Mouse (Mus musculus): Measurements from ENCODE around the gene Cdc34. TPM values are rescaled to one million over a fixed set of nuclear protein-coding genes. Genes with fewer than 3 reads are reported as not detected.

Cdc34 gene
- polyA plus RNA-seq, 1 experiment = 110 TPM

GRCm38 (mm10) chr10:79654946-79655395 is 27.0 kb upstream of the Cdc34 start:
- H3K27ac ChIP-seq (ENCODE audit: insufficient read depth, low read length) = peak overlapping the region; percentile 68
- H3K4me3 ChIP-seq (ENCODE audit: insufficient read depth, low read length) = no peak overlapping the region
- peaks cover 4% of the 10 kb centered on the region for H3K4me1 ChIP-seq (ENCODE audit: control insufficient read depth, insufficient read depth, low read length)
- TF ChIP-seq POLR2A (IDR thresholded peaks at IDR 0.05; ENCODE audit: extremely low read depth, insufficient read depth, low read length) (no peak), CTCF (IDR thresholded peaks at IDR 0.05; ENCODE audit: extremely low read depth, insufficient read depth, low read length) (no peak)

GRCm38 (mm10) chr10:79658829-79659228 is 23.2 kb upstream of the Cdc34 start:
- H3K4me3 ChIP-seq (ENCODE audit: insufficient read depth, low read length) = no peak overlapping the region
- peaks cover 4% of the 10 kb centered on the region for H3K4me1 ChIP-seq (ENCODE audit: control insufficient read depth, insufficient read depth, low read length)
- H3K27ac ChIP-seq (ENCODE audit: insufficient read depth, low read length) = no peak overlapping the region
- TF ChIP-seq CTCF (IDR thresholded peaks at IDR 0.05; ENCODE audit: extremely low read depth, insufficient read depth, low read length) = no peak
- no peak for TF ChIP-seq POLR2A (IDR thresholded peaks at IDR 0.05; ENCODE audit: extremely low read depth, insufficient read depth, low read length)

GRCm38 (mm10) chr10:79660298-79660697 is 21.7 kb upstream of the Cdc34 start:
- TF ChIP-seq POLR2A (IDR thresholded peaks at IDR 0.05; ENCODE audit: extremely low read depth, insufficient read depth, low read length) (no peak), CTCF (IDR thresholded peaks at IDR 0.05; ENCODE audit: extremely low read depth, insufficient read depth, low read length) (no peak)
- Histone ChIP-seq H3K4me1 (ENCODE audit: control insufficient read depth, insufficient read depth, low read length) (peaks cover 3% of the 10 kb centered on the region; the same call in 1 of the 2 replicates), H3K4me3 (ENCODE audit: insufficient read depth, low read length) (no peak overlapping the region), H3K27ac (ENCODE audit: insufficient read depth, low read length) (no peak overlapping the region)

GRCm38 (mm10) chr10:79661861-79662260 is 20.1 kb upstream of the Cdc34 start:
- no peak overlapping the region for H3K4me3 ChIP-seq (ENCODE audit: insufficient read depth, low read length)
- H3K4me1 ChIP-seq (ENCODE audit: control insufficient read depth, insufficient read depth, low read length) = no peaks in the 10 kb centered on the region
- TF ChIP-seq POLR2A (IDR thresholded peaks at IDR 0.05; ENCODE audit: extremely low read depth, insufficient read depth, low read length) (no peak), CTCF (IDR thresholded peaks at IDR 0.05; ENCODE audit: extremely low read depth, insufficient read depth, low read length) (no peak)
- no peak overlapping the region for H3K27ac ChIP-seq (ENCODE audit: insufficient read depth, low read length)

- Histone ChIP-seq H3K27ac (ENCODE audit: insufficient read depth, low read length) (no peak within 1 kb of the TSS), H3K4me3 (ENCODE audit: insufficient read depth, low read length) (no peak within 1 kb of the TSS), H3K4me1 (ENCODE audit: control insufficient read depth, insufficient read depth, low read length) (0 out of 2 replicates have a peak, but pooled peaks cover 2% of the 10 kb centered on the region)
- TF ChIP-seq CTCF (IDR thresholded peaks at IDR 0.05; ENCODE audit: extremely low read depth, insufficient read depth, low read length) (peak; percentile 75), POLR2A (IDR thresholded peaks at IDR 0.05; ENCODE audit: extremely low read depth, insufficient read depth, low read length) (no peak)
Observed at GRCm38 (mm10) chr10:79664131-79664665, 17.8 kb upstream of the Cdc34 start, which contains the start of gene Madcam1. Madcam1 (plus strand) TSS chr10:79664559.

- H3K4me1 ChIP-seq (ENCODE audit: control insufficient read depth, insufficient read depth, low read length) = 0 out of 2 replicates have a peak, but pooled peaks cover 2% of the 10 kb centered on the region
- no peak overlapping the region for H3K4me3 ChIP-seq (ENCODE audit: insufficient read depth, low read length)
- TF ChIP-seq POLR2A (IDR thresholded peaks at IDR 0.05; ENCODE audit: extremely low read depth, insufficient read depth, low read length) (no peak), CTCF (IDR thresholded peaks at IDR 0.05; ENCODE audit: extremely low read depth, insufficient read depth, low read length) (no peak)
- H3K27ac ChIP-seq (ENCODE audit: insufficient read depth, low read length) = no peak overlapping the region
Observed at GRCm38 (mm10) chr10:79665051-79665450, 16.9 kb upstream of the Cdc34 start.

GRCm38 (mm10) chr10:79666493-79666892 is 15.5 kb upstream of the Cdc34 start:
- TF ChIP-seq CTCF (IDR thresholded peaks at IDR 0.05; ENCODE audit: extremely low read depth, insufficient read depth, low read length) (no peak), POLR2A (IDR thresholded peaks at IDR 0.05; ENCODE audit: extremely low read depth, insufficient read depth, low read length) (no peak)
- Histone ChIP-seq H3K27ac (ENCODE audit: insufficient read depth, low read length) (no peak overlapping the region), H3K4me1 (ENCODE audit: control insufficient read depth, insufficient read depth, low read length) (peaks cover 8% of the 10 kb centered on the region), H3K4me3 (ENCODE audit: insufficient read depth, low read length) (no peak overlapping the region)

GRCm38 (mm10) chr10:79668076-79668475 is 13.9 kb upstream of the Cdc34 start:
- Histone ChIP-seq H3K4me1 (ENCODE audit: control insufficient read depth, insufficient read depth, low read length) (peaks cover 8% of the 10 kb centered on the region), H3K4me3 (ENCODE audit: insufficient read depth, low read length) (no peak overlapping the region), H3K27ac (ENCODE audit: insufficient read depth, low read length) (no peak overlapping the region)
- no peak for TF ChIP-seq CTCF (IDR thresholded peaks at IDR 0.05; ENCODE audit: extremely low read depth, insufficient read depth, low read length)
- no peak for TF ChIP-seq POLR2A (IDR thresholded peaks at IDR 0.05; ENCODE audit: extremely low read depth, insufficient read depth, low read length)

- Histone ChIP-seq H3K4me1 (ENCODE audit: control insufficient read depth, insufficient read depth, low read length) (peaks cover 8% of the 10 kb centered on the region), H3K27ac (ENCODE audit: insufficient read depth, low read length) (peak within 1 kb of the TSS; percentile 87), H3K4me3 (ENCODE audit: insufficient read depth, low read length) (peak within 1 kb of the TSS; percentile 45)
- TF ChIP-seq CTCF (IDR thresholded peaks at IDR 0.05; ENCODE audit: extremely low read depth, insufficient read depth, low read length) (peak; percentile 85), POLR2A (IDR thresholded peaks at IDR 0.05; ENCODE audit: extremely low read depth, insufficient read depth, low read length) (0 out of 2 replicates have a peak, but pooled peaks have one; percentile 41)
Observed at GRCm38 (mm10) chr10:79668771-79669575, 13.0 kb upstream of the Cdc34 start, which contains the start of gene Tpgs1. Tpgs1 (plus strand) TSS chr10:79669369.

Data from cortical plate, adult 2 months (tissue).